Comparison of ENCODE assay signal across 8 mouse cellular contexts in the genomic region with DNA sequence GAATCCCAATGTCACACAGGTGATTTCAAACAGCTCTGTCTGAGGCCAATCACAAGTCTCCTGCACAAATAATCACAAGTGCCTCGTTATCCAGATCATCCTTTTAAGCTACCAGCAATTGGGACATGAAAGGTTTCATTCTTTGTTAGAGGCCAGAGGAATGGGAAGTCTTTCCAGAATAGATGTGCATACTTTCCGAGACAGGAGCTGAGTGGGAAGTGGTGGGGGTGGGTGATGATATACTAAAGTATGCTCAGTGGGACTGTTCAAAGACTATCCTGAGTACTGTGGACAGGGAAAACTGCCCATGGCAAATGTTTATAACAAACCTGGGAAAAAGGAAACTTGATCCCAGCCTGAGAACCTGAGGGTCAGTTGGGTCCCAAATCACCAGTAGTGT. TPM values are rescaled to one million over a fixed set of nuclear protein-coding genes. Genes with fewer than 3 reads are reported as not detected.
A peak's percentile ranks its signal among the peaks of the same experiment; 100 is the strongest.
DNase-seq lines count a peak whose midpoint lies in the region; ATAC-seq lines count a peak whose summit lies in the region.

No protein-coding gene starts in this region.

- H3K27me3 ChIP-seq in heart, embryonic 12.5 days (replicated peaks): no peaks in the 10 kb centered on the region
- H3K27me3 ChIP-seq in hindbrain, embryonic 12.5 days: no peaks in the 10 kb centered on the region
- H3K27me3 ChIP-seq in midbrain, embryonic 11.5 days (ENCODE audit: control insufficient read depth, insufficient read depth, low read length): no peaks in the 10 kb centered on the region

- peaks cover 52% of the 10 kb centered on the region for H3K4me1 ChIP-seq in heart, embryonic 12.5 days (replicated peaks)
- H3K4me1 ChIP-seq in hindbrain, embryonic 12.5 days: peaks cover 28% of the 10 kb centered on the region
- peaks cover 11% of the 10 kb centered on the region; the same call in 1 of the 2 replicates for H3K4me1 ChIP-seq in midbrain, embryonic 11.5 days (ENCODE audit: control insufficient read depth, insufficient read depth, low read length)

- no peaks in the 10 kb centered on the region for H3K9me3 ChIP-seq in heart, embryonic 12.5 days (replicated peaks)
- no peaks in the 10 kb centered on the region for H3K9me3 ChIP-seq in hindbrain, embryonic 12.5 days (replicated peaks)
- no peaks in the 10 kb centered on the region for H3K9me3 ChIP-seq in midbrain, embryonic 11.5 days (ENCODE audit: control insufficient read depth, low read length)

- DNase-seq in heart, adult 8-10 months (ENCODE audit: low spot score): no peak
- DNase-seq in ZHBTc4 (ENCODE audit: low read depth, low spot score): peak; percentile 21
- DNase-seq in midbrain, embryonic 11.5 days (ENCODE audit: low spot score, missing footprints): no peak
- DNase-seq in ovary, postnatal 14 days (ENCODE audit: low spot score): no peak
- DNase-seq in right cerebral cortex, adult 18-20 months: no peak

- peak overlapping the region; percentile 47 for H3K9ac ChIP-seq in heart, embryonic 12.5 days
- H3K9ac ChIP-seq in hindbrain, embryonic 12.5 days: peak overlapping the region; percentile 96
- H3K9ac ChIP-seq in midbrain, embryonic 11.5 days (ENCODE audit: low read length): peak overlapping the region; percentile 100

- H3K4me3 ChIP-seq in heart, embryonic 12.5 days: peak overlapping the region; percentile 88
- peak overlapping the region; percentile 96 for H3K4me3 ChIP-seq in hindbrain, embryonic 12.5 days
- H3K4me3 ChIP-seq in midbrain, embryonic 11.5 days (ENCODE audit: low read depth, low read length): peak overlapping the region; percentile 98

- peak overlapping the region; percentile 76 for H3K4me2 ChIP-seq in heart, embryonic 12.5 days
- H3K4me2 ChIP-seq in hindbrain, embryonic 12.5 days (replicated peaks): peak overlapping the region; percentile 54
- H3K4me2 ChIP-seq in midbrain, embryonic 11.5 days: peak overlapping the region; percentile 60

- H3K36me3 ChIP-seq in heart, embryonic 12.5 days: no peaks in the 10 kb centered on the region
- H3K36me3 ChIP-seq in hindbrain, embryonic 12.5 days: no peaks in the 10 kb centered on the region
- H3K36me3 ChIP-seq in midbrain, embryonic 11.5 days (ENCODE audit: control insufficient read depth, insufficient read depth, low read length): no peaks in the 10 kb centered on the region

- no peak for ATAC-seq in heart, embryonic 12.5 days (ENCODE audit: insufficient number of reproducible peaks, low FRiP score)
- no peak for ATAC-seq in hindbrain, embryonic 12.5 days (ENCODE audit: low FRiP score)
- no peak for ATAC-seq in midbrain, embryonic 11.5 days (ENCODE audit: low FRiP score)
- no peak for ATAC-seq in erythroid progenitor cell, adult 5-6 weeks (replicated peaks; ENCODE audit: low FRiP score, poor library complexity, severe bottlenecking)

- peak overlapping the region; percentile 35; the same call in 1 of the 2 replicates for H3K27ac ChIP-seq in heart, embryonic 12.5 days (ENCODE audit: poor library complexity, severe bottlenecking)
- H3K27ac ChIP-seq in hindbrain, embryonic 12.5 days: no peak overlapping the region
- no peak overlapping the region for H3K27ac ChIP-seq in midbrain, embryonic 11.5 days (ENCODE audit: low read depth, low read length)

- WGBS in heart, embryonic 12.5 days: 5% methylated on average over 2 of the region's 2 CpGs
- 7% methylated on average over 2 of the region's 2 CpGs for WGBS in hindbrain, embryonic 12.5 days
- WGBS in midbrain, embryonic 11.5 days: 16% methylated on average over 2 of the region's 2 CpGs

RNA-seq across cellular contexts. Expression of a gene that starts 5.8 kb away (rescaled TPM):
- 397 and 400 TPM in 2 replicates for polyA plus RNA-seq in heart, embryonic 12.5 days (2016; fragmentation: Nextera tagmentation; extraction: Ambion mirVana)
- 100 to 1,000 TPM; 189 to 223 (median 201) TPM for total RNA-seq in heart, adult 8-10 months (2022)
- polyA plus RNA-seq in hindbrain, embryonic 12.5 days (2016; fragmentation: Nextera tagmentation; extraction: Ambion mirVana): 495 and 515 TPM in 2 replicates
- polyA plus RNA-seq in midbrain, embryonic 11.5 days (2014; fragmentation: Nextera tagmentation; extraction: Ambion mirVana): 560 and 573 TPM in 2 replicates
- total RNA-seq in erythroid progenitor cell, adult 5-6 weeks (2015; ENCODE audit: low replicate concordance): 13.7 and 19.3 TPM in 2 replicates
- 2.7 and 3.2 TPM in 2 replicates for total RNA-seq in erythroid progenitor cell, adult 5-6 weeks (2017; ENCODE audit: low replicate concordance)

Comparison
In these comparisons a context has a peak if more than half of its experiments do, and no peak if none do; other contexts are left out.
1. H3K9ac ChIP-seq: peak in every context shown above with its lines; median percentile 100 in midbrain, embryonic 11.5 days; 96 in hindbrain, embryonic 12.5 days; 47 in heart, embryonic 12.5 days.